Mouse (Mus musculus): ENCODE results near the gene Galntl6.

- no peak for TF ChIP-seq POLR2A (IDR thresholded peaks at IDR 0.05; ENCODE audit: extremely low read depth, insufficient read depth, low read length)
- no peak for TF ChIP-seq CTCF (IDR thresholded peaks at IDR 0.05; ENCODE audit: extremely low read depth, insufficient read depth, low read length)
Measured at GRCm38 (mm10) chr8:58331151-58331550, 581.3 kb downstream of the Galntl6 start.
